Mouse (Mus musculus): Measurements from ENCODE around the gene Ifitm3.
"Not testable (repeated sequence)": the region's sequence is repeated elsewhere in the genome, so short reads cannot be mapped to it uniquely, and the experiment has no call there.

Ifitm3 gene

GRCm38 (mm10) chr7:140998853-140999700, 11.5 kb downstream of the Ifitm3 start:
- DNase-seq: no peak

- no peak for DNase-seq
Measured at GRCm38 (mm10) chr7:140997817-140998216, 12.8 kb downstream of the Ifitm3 start.

GRCm38 (mm10) chr7:140991117-140991689, 19.4 kb downstream of the Ifitm3 start:
- no peak for DNase-seq

GRCm38 (mm10) chr7:140990622-140991021, 19.9 kb downstream of the Ifitm3 start:
- no peak for DNase-seq

GRCm38 (mm10) chr7:140990185-140990584, 20.4 kb downstream of the Ifitm3 start:
- DNase-seq: no peak

- no peak for DNase-seq
Measured at GRCm38 (mm10) chr7:140989022-140989421, 21.5 kb downstream of the Ifitm3 start.

GRCm38 (mm10) chr7:140987182-140988138, 23.1 kb downstream of the Ifitm3 start:
- DNase-seq: no peak

- no peak for DNase-seq
Measured at GRCm38 (mm10) chr7:140982971-140983370, 27.6 kb downstream of the Ifitm3 start.

- DNase-seq: no peak
Measured at GRCm38 (mm10) chr7:140981704-140982103, 28.9 kb downstream of the Ifitm3 start.

GRCm38 (mm10) chr7:140976720-140977119, 33.9 kb downstream of the Ifitm3 start:
- DNase-seq: not testable (repeated sequence)

- DNase-seq: no peak
Measured at GRCm38 (mm10) chr7:140975465-140975864, 35.1 kb downstream of the Ifitm3 start.

GRCm38 (mm10) chr7:140974940-140975339, 35.6 kb downstream of the Ifitm3 start:
- no peak for DNase-seq

- DNase-seq: no peak
Measured at GRCm38 (mm10) chr7:140973396-140974165, 37.0 kb downstream of the Ifitm3 start.

- DNase-seq: no peak
Measured at GRCm38 (mm10) chr7:140971479-140972171, 38.9 kb downstream of the Ifitm3 start.

GRCm38 (mm10) chr7:140970931-140971330, 39.6 kb downstream of the Ifitm3 start:
- no peak for DNase-seq

- DNase-seq: not testable (repeated sequence)
Measured at GRCm38 (mm10) chr7:140968710-140969109, 41.9 kb downstream of the Ifitm3 start.

- no peak for DNase-seq
Measured at GRCm38 (mm10) chr7:140967862-140968591, 42.5 kb downstream of the Ifitm3 start.

- no peak for DNase-seq
Measured at GRCm38 (mm10) chr7:140966921-140967320, 43.6 kb downstream of the Ifitm3 start, which contains the start of gene Ifitm1. Gene Ifitm1 (plus strand): TSS chr7:140967221.

GRCm38 (mm10) chr7:140962733-140963132, 47.8 kb downstream of the Ifitm3 start:
- DNase-seq: no peak

- DNase-seq: no peak
Measured at GRCm38 (mm10) chr7:140961416-140961815, 49.2 kb downstream of the Ifitm3 start.

GRCm38 (mm10) chr7:140960026-140960425, 50.5 kb downstream of the Ifitm3 start:
- DNase-seq: no peak

All from cerebellum, postnatal 36 days (tissue).